Mouse (Mus musculus) limb, embryonic 11.5 days (tissue): ENCODE results near the gene Atg5. TPM values are rescaled to one million over a fixed set of nuclear protein-coding genes. Genes with fewer than 3 reads are reported as not detected.

Source experiments
- ATAC-seq: fragments of 200-750 bp; cut with Nextera tagmentation; 2 replicates; pipeline ENCODE4 v1.8.0; 2017; ENCODE audit warnings: low read depth; ENCODE audit not compliant: insufficient number of reproducible peaks, low FRiP score, low TSS enrichment
- DNase-seq: peaks from one replicate; pipeline ENCODE4 v3.0.0-alpha.2; 2015; ENCODE audit warnings: low spot score
- H3K27ac ChIP-seq: fragments of 300-500 bp; sonication (generic); replicated peaks from 2 replicates; pipeline ENCODE4 v1.5.1; 2014; ENCODE audit warnings: low read depth, mild to moderate bottlenecking, low read length
- H3K27me3 ChIP-seq: fragments of 300-500 bp; sonication (generic); 2 replicates; pipeline ENCODE4 v1.6.1; 2014; ENCODE audit warnings: mild to moderate bottlenecking, low read length, mixed read lengths; ENCODE audit not compliant: control insufficient read depth, insufficient read depth
- H3K36me3 ChIP-seq: fragments of 300-500 bp; sonication (generic); 2 replicates; pipeline ENCODE4 v1.6.1; 2014; ENCODE audit warnings: mild to moderate bottlenecking, low read length, moderate library complexity, mixed read lengths; ENCODE audit not compliant: control insufficient read depth, insufficient read depth
- H3K4me1 ChIP-seq: fragments of 300-500 bp; sonication (generic); 2 replicates; pipeline ENCODE4 v1.6.1; 2014; ENCODE audit warnings: low read length, mixed read lengths; ENCODE audit not compliant: control insufficient read depth, insufficient read depth
- H3K4me2 ChIP-seq: fragments of 300-500 bp; sonication (generic); 2 replicates; pipeline ENCODE4 v1.6.1; 2014; ENCODE audit warnings: low read depth, mild to moderate bottlenecking, moderate library complexity; ENCODE audit not compliant: severe bottlenecking
- H3K4me3 ChIP-seq: fragments of 300-500 bp; sonication (generic); 2 replicates; pipeline ENCODE4 v1.5.1; 2014; ENCODE audit warnings: low read depth, low read length
- H3K9ac ChIP-seq: fragments of 300-500 bp; sonication (generic); 2 replicates; pipeline ENCODE4 v1.6.1; 2014; ENCODE audit warnings: mild to moderate bottlenecking, low read length
- H3K9me3 ChIP-seq: fragments of 300-500 bp; sonication (generic); 2 replicates; pipeline ENCODE4 v1.6.1; 2016; ENCODE audit warnings: low read length; ENCODE audit not compliant: control insufficient read depth
- WGBS: fragments of 180-500 bp; shearing (Covaris S2); extraction: QIAGEN DNeasy Blood & Tissue Kit; methylation state at CpG from one replicate; pipeline ENCODE4 v1.1.7; 2014; 5-methylcytosine and 5-hydroxymethylcytosine counted together
- polyA plus RNA-seq: library from polyadenylated mRNA; unstranded; fragments of >200 nt; fragmentation: Nextera tagmentation; extraction: Ambion mirVana; gene quantifications from 2 replicates; pipeline ENCODE4 v1.2.1, GENCODE M21; 2014

Atg5 gene
- polyA plus RNA-seq, 1 experiment from 2014 or later, result 65.3 TPM

DNA sequence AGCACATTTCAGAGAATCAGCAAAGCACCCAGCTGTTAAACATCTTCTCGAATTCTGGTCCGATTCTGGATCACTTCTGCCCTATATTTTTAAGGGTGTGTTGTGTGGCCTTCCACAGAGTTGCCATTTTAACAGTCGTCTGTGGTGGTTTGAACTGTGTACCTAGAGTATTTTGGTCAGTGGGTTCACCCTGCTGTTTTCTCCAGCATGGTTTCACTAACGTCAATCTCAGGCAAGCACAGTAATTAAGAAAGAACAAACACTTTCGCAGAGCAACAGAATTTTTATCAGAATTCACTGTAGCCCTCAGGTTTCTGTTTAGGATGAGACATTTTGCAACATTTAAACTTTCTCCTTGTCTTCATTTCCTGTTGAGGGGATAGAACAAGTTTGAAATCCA is 94.3 kb downstream of the Atg5 start:
- peaks cover 3% of the 10 kb centered on the region; the same call in 1 of the 2 replicates for H3K4me1 ChIP-seq
- ATAC-seq, result no peak
- H3K9me3 ChIP-seq, result no peaks in the 10 kb centered on the region
- no peak overlapping the region for H3K4me2 ChIP-seq
- H3K27me3 ChIP-seq, result no peaks in the 10 kb centered on the region
- no peak for DNase-seq
- WGBS, result 79% methylated on average over 5 of the region's 5 CpGs
- no peak overlapping the region for H3K27ac ChIP-seq
- H3K9ac ChIP-seq, result no peak overlapping the region
- H3K36me3 ChIP-seq, result no peaks in the 10 kb centered on the region
- no peak overlapping the region for H3K4me3 ChIP-seq

DNA sequence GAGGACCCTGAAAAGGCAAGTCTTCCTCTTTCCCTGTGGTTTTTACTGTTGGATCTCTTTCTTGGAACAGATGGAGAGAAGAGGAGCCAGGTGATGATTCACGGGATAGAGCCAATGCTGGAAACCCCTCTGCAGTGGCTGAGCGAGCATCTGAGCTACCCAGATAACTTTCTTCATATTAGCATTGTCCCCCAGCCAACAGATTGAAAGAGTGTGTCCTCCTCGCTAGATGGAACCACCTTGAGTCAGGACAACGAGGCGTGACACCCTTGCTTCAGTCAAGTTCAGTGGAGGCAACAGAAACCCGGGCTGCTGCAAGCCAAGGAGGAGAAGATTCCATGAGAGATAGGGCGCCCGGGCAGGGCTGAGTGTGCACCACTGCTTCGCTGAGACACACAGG is 94.7 kb downstream of the Atg5 start:
- H3K27me3 ChIP-seq, result no peaks in the 10 kb centered on the region
- whole genome bisulfite sequencing, result 88% methylated on average over 9 of the region's 9 CpGs

DNA sequence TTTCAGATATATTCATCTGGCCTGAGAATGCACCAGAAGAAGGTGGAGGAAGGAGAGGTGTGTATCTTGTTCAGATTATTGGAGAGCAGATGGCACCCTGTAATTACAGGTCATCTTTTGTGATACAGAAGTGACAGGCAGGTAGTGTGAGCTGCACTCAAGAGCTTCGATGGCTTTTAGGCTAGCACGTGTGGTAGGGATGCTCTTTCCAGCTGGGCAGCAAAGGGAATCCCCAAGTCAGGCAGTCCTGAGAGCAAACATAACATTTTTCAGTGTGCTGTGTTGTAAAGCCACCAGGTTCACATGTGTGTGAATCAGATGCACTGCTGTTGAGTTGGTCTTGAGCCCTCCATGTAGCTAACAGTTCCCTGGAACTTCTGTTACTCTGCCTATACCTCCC is 98.0 kb downstream of the Atg5 start:
- no peak overlapping the region for H3K9ac ChIP-seq
- H3K4me3 ChIP-seq, result no peak overlapping the region
- no peaks in the 10 kb centered on the region for H3K9me3 ChIP-seq
- H3K36me3 ChIP-seq, result no peaks in the 10 kb centered on the region
- no peak overlapping the region for H3K27ac ChIP-seq
- H3K27me3 ChIP-seq, result no peaks in the 10 kb centered on the region
- H3K4me1 ChIP-seq, result no peaks in the 10 kb centered on the region
- no peak overlapping the region for H3K4me2 ChIP-seq
- DNase-seq (no peak), ATAC-seq (no peak)
- WGBS, result 76% methylated on average over 2 of the region's 2 CpGs

More for the DNA sequence above, 94.7 kb downstream of the Atg5 start:
- DNase-seq (no peak), ATAC-seq (no peak)
- H3K27ac ChIP-seq, result no peak overlapping the region
- peaks cover 2% of the 10 kb centered on the region; the same call in 1 of the 2 replicates for H3K4me1 ChIP-seq
- no peak overlapping the region for H3K4me2 ChIP-seq
- H3K36me3 ChIP-seq, result no peaks in the 10 kb centered on the region
- no peak overlapping the region for H3K9ac ChIP-seq
- no peak overlapping the region for H3K4me3 ChIP-seq
- H3K9me3 ChIP-seq, result no peaks in the 10 kb centered on the region

DNA sequence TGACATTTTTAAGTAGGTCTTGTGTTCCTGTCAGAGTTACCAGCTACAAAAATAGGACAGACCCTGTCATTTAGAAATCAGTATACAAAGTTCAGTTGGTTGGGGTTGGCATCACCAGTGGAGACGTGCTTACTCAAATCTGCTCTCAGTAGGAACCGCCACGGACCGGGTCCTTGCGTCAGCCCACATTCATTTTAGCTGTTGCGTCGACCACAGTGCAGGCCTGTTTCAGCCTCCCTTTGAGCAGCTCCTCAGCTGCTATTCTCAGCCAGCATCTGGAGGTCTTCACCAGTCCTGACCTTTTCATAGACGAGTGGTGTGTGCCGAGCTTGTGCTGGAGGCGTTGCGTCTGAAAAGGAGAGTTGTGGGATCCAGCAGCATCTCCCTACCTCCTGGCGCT is 98.9 kb downstream of the Atg5 start:
- Histone ChIP-seq H3K27ac (no peak overlapping the region), H3K36me3 (no peaks in the 10 kb centered on the region), H3K9me3 (no peaks in the 10 kb centered on the region), H3K4me3 (no peak overlapping the region), H3K9ac (no peak overlapping the region), H3K4me2 (no peak overlapping the region), H3K27me3 (no peaks in the 10 kb centered on the region), H3K4me1 (no peaks in the 10 kb centered on the region)
- 80% methylated on average over 12 of the region's 12 CpGs for WGBS
- ATAC-seq (no peak), DNase-seq (no peak)

DNA sequence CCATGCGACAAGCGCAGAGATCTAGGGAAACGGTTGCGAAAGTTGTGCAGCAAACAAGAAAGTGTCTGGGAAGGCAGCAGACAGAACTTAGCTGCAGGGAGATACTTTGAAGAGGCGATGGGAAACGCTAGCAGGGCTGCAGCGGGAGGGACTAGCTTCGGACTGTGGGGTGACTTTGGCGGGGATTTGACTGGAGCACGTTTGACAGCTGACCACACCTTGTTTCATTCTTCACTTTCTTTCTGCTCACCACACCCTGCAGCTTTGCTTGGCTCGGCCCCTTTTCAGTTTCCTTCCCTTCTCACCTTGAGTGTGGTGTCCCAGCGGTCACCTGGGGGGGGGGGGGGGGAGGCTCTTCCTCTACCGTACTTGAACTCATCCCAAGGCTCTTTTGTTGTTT is 100.4 kb downstream of the Atg5 start:
- no peak overlapping the region for H3K4me3 ChIP-seq
- no peak overlapping the region for H3K9ac ChIP-seq
- 63% methylated on average over 12 of the region's 13 CpGs for WGBS
- no peaks in the 10 kb centered on the region for H3K9me3 ChIP-seq
- no peaks in the 10 kb centered on the region for H3K27me3 ChIP-seq
- ATAC-seq (no peak), DNase-seq (no peak)
- no peak overlapping the region for H3K27ac ChIP-seq
- H3K4me1 ChIP-seq, result no peaks in the 10 kb centered on the region
- no peak overlapping the region for H3K4me2 ChIP-seq
- no peaks in the 10 kb centered on the region for H3K36me3 ChIP-seq

DNA sequence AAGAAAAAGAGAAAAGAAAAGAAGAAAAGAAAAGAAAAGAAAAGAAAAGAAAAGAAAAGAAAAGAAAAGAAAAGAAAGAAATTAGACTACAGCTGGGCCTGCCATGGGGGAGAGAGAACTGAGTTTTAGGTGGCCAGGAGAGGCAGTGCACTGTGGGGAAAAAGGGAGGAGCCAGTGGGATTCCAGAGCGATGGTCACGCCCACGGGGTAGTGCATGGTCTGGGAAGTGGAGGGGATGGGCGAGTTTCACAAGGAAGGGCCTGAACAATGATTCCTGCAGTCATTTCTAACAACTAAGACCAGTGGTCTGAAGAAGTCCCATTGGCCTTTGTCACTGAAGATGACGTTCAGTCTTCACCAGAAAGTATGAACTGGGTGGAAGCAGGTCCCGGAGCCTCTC is 102.5 kb downstream of the Atg5 start:
- Histone ChIP-seq H3K4me3 (no peak overlapping the region), H3K27me3 (no peaks in the 10 kb centered on the region), H3K4me1 (no peaks in the 10 kb centered on the region), H3K9me3 (no peaks in the 10 kb centered on the region), H3K9ac (no peak overlapping the region), H3K27ac (no peak overlapping the region), H3K36me3 (no peaks in the 10 kb centered on the region), H3K4me2 (no peak overlapping the region)
- 68% methylated on average over 6 of the region's 6 CpGs for WGBS
- no peak for ATAC-seq
- DNase-seq, result no peak

DNA sequence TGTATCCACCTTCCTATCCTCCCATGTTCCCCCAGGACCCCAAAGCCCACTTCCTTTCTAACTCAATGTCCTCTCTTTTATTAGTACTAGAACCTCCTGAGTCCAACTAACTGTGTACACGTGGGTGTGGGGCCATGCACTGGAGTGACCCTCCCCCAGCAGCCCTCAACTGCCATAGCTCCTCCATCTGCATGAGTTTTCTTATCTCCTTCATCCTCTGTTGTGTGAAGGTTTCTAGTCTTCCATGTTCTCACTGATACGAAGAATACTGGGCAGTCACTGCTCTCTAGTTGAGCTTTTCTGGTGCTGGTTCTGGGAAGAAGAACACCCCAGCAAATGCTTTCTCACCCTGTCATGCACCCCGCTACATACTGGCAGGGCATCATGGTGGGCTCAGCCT is 104.1 kb downstream of the Atg5 start:
- no peak overlapping the region for H3K27ac ChIP-seq
- no peaks in the 10 kb centered on the region for H3K4me1 ChIP-seq
- no peaks in the 10 kb centered on the region for H3K27me3 ChIP-seq
- no peak overlapping the region for H3K4me2 ChIP-seq
- no peak for DNase-seq
- no peaks in the 10 kb centered on the region for H3K36me3 ChIP-seq
- H3K9ac ChIP-seq, result no peak overlapping the region
- H3K9me3 ChIP-seq, result no peaks in the 10 kb centered on the region
- ATAC-seq, result no peak
- H3K4me3 ChIP-seq, result no peak overlapping the region
- 86% methylated on average over 3 of the region's 3 CpGs for WGBS

DNA sequence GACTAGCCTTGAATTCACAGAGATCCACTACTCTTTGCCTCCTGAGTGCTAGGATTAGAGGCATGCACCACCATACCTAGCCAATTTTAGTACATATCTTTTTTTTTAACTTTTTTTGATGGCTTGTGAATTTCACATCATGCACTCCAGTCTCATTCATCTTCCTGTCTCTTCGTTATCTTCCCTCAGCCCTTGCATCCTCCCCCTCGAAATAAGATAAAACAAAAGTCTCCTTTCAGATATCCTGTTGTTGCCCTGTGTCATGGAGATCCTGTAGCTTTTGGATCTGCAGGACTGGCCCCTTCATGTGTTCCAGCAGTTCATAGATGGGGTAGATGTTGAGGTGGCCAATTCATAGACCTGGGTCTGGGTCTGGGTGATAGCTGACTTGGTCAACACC is 106.5 kb downstream of the Atg5 start:
- Histone ChIP-seq H3K4me1 (no peaks in the 10 kb centered on the region), H3K27ac (no peak overlapping the region), H3K27me3 (no peaks in the 10 kb centered on the region), H3K4me3 (no peak overlapping the region), H3K4me2 (no peak overlapping the region), H3K36me3 (no peaks in the 10 kb centered on the region), H3K9me3 (no peaks in the 10 kb centered on the region), H3K9ac (no peak overlapping the region)
- ATAC-seq (no peak), DNase-seq (no peak)
- 83% methylated on average over 2 of the region's 2 CpGs for WGBS

DNA sequence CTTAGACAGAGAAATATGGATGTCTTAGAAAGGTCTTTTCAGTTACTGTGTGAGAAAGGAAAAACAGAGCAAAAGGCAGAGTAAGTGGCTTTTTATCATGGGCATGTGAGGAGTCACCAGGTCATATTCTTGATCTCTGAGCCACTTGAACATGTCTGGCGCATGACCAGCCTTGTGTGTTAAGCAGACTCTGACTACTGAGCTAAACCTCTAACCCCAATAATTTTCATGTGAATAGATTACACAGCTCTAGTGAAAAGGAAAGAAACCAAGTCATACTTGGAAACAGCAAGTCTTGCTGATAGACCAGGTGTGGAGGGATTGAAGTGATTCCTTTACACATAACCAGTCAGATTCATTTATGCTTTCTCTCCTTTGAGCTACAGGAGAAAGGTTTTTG is 107.3 kb downstream of the Atg5 start:
- no peak overlapping the region for H3K4me3 ChIP-seq
- no peaks in the 10 kb centered on the region for H3K36me3 ChIP-seq
- no peaks in the 10 kb centered on the region for H3K27me3 ChIP-seq
- no peaks in the 10 kb centered on the region for H3K9me3 ChIP-seq
- ATAC-seq (no peak), DNase-seq (no peak)
- WGBS, result 94% methylated on average over 1 of the region's 1 CpGs
- H3K4me2 ChIP-seq, result no peak overlapping the region
- no peak overlapping the region for H3K9ac ChIP-seq
- H3K4me1 ChIP-seq, result peaks cover under 1% of the 10 kb centered on the region; the same call in 1 of the 2 replicates
- no peak overlapping the region for H3K27ac ChIP-seq
